10 mouse cellular contexts compared by ENCODE assay signal in genomic region chr16:11370132-11370544, GRCm38 (mm10). TPM values are rescaled to one million over a fixed set of nuclear protein-coding genes. Genes with fewer than 3 reads are reported as not detected.
A peak's percentile ranks its signal among the peaks of the same experiment; 100 is the strongest.
DNase-seq lines count a peak whose midpoint lies in the region; ATAC-seq and TF ChIP-seq lines count a peak whose summit lies in the region.
"Had no signal": no experiment of that assay in that cellular context is flagged by ENCODE, and none has a peak within 500 bp of the region (broad histone marks: within the 10 kb centered on the region; RNA-seq: fewer than 3 reads in every experiment).

No protein-coding gene starts in this region.

- H3K36me3 ChIP-seq in intestine, embryonic 15.5 days: no peaks in the 10 kb centered on the region
- H3K36me3 ChIP-seq in midbrain, postnatal 0 days (ENCODE audit: insufficient read depth, low read length): peaks cover 8% of the 10 kb centered on the region; the same call in 1 of the 2 replicates

- intact Hi-C loops in left cerebral cortex, postnatal 10 days (cut with DNase I): no loop called here

- no peaks in the 10 kb centered on the region for H3K27me3 ChIP-seq in intestine, embryonic 15.5 days (replicated peaks)
- no peaks in the 10 kb centered on the region for H3K27me3 ChIP-seq in midbrain, postnatal 0 days (ENCODE audit: insufficient read depth, low read length)

- H3K4me3 ChIP-seq in intestine, embryonic 15.5 days (replicated peaks): no peak overlapping the region
- H3K4me3 ChIP-seq in midbrain, postnatal 0 days (ENCODE audit: low read depth, low read length): no peak overlapping the region

- no peak overlapping the region for H3K4me2 ChIP-seq in intestine, embryonic 15.5 days (replicated peaks)
- H3K4me2 ChIP-seq in midbrain, postnatal 0 days (ENCODE audit: low read depth, low read length, poor library complexity, severe bottlenecking): no peak overlapping the region

- peak; percentile 51 to 57 for DNase-seq in cerebellum, postnatal 14 days
- DNase-seq in ovary, postnatal 36 days (ENCODE audit: low spot score): peak; percentile 27
- DNase-seq in ovary, postnatal 10 days (ENCODE audit: low spot score): no peak
- peak; percentile 70 for DNase-seq in midbrain, postnatal 0 days (ENCODE audit: low spot score)
- DNase-seq in left cerebral cortex, postnatal 10 days (ENCODE audit: extremely low spot score in 1 of 2, low spot score in 2 of 2): no peak

- H3K9me3 ChIP-seq in intestine, embryonic 15.5 days: no peaks in the 10 kb centered on the region
- H3K9me3 ChIP-seq in midbrain, postnatal 0 days (ENCODE audit: low read length): no peaks in the 10 kb centered on the region

- no peak overlapping the region for H3K27ac ChIP-seq in intestine, embryonic 15.5 days
- no peak overlapping the region for H3K27ac ChIP-seq in midbrain, postnatal 0 days (ENCODE audit: low read depth, low read length)

- no peak overlapping the region for H3K9ac ChIP-seq in intestine, embryonic 15.5 days
- 0 out of 2 replicates have a peak overlapping the region, but pooled peaks have one; percentile 13 for H3K9ac ChIP-seq in midbrain, postnatal 0 days (replicated peaks; ENCODE audit: low read length, poor library complexity, severe bottlenecking)

- 58% methylated on average over 7 of the region's 7 CpGs for WGBS in intestine, embryonic 15.5 days
- 42% methylated on average over 7 of the region's 7 CpGs for WGBS in midbrain, postnatal 0 days

- no peak for TF ChIP-seq CTCF in midbrain, postnatal 0 days (IDR thresholded peaks at IDR 0.05)

- peaks cover 8% of the 10 kb centered on the region for H3K4me1 ChIP-seq in intestine, embryonic 15.5 days (replicated peaks)
- 0 out of 2 replicates have a peak, but pooled peaks cover 3% of the 10 kb centered on the region for H3K4me1 ChIP-seq in midbrain, postnatal 0 days (ENCODE audit: insufficient read depth, low read length)

- no peak for ATAC-seq in cerebellum, adult (ENCODE audit: insufficient number of reproducible peaks, low FRiP score, low TSS enrichment)
- 0 out of 2 replicates have a peak, but pooled peaks have one; percentile 28 for ATAC-seq in intestine, embryonic 15.5 days
- no peak for ATAC-seq in midbrain, postnatal 0 days (ENCODE audit: low FRiP score)
- no peak for ATAC-seq in frontal cortex, adult (ENCODE audit: low TSS enrichment)

RNA-seq across cellular contexts. Expression of gene Snx29, which starts 47.4 kb away (rescaled TPM):
- 5.7 and 7.8 TPM in 2 replicates for polyA plus RNA-seq in intestine, embryonic 15.5 days (2015; fragmentation: Nextera tagmentation; extraction: Ambion mirVana)
- 22.8 and 30.8 TPM in 2 replicates for total RNA-seq in midbrain, postnatal 0 days (2014; rRNA removed)
- polyA plus RNA-seq in midbrain, postnatal 0 days (2015; fragmentation: Nextera tagmentation; extraction: Ambion mirVana): 6.6 and 7.0 TPM in 2 replicates
- 10 to 100 TPM; 32.1 to 33.4 TPM for total RNA-seq in left cerebral cortex, postnatal 10 days (2021)

RNA-seq across cellular contexts. Expression of gene Tnfrsf17, which starts 56.5 kb away (rescaled TPM):
- not detected in 2 replicates for polyA plus RNA-seq in intestine, embryonic 15.5 days (2015; fragmentation: Nextera tagmentation; extraction: Ambion mirVana)
- not detected in 2 replicates for total RNA-seq in midbrain, postnatal 0 days (2014; rRNA removed)
- polyA plus RNA-seq in midbrain, postnatal 0 days (2015; fragmentation: Nextera tagmentation; extraction: Ambion mirVana): 0.20 and 0.21 TPM in 2 replicates
- total RNA-seq in left cerebral cortex, postnatal 10 days (2021): under 1 TPM; 0.58 to 0.61 TPM
- polyA plus RNA-seq: embryonic facial prominence, embryonic 11.5 days; liver, embryonic 16.5 days had no signal

Comparison
In these comparisons a context has a peak if more than half of its experiments do, and no peak if none do; other contexts are left out.
1. DNase-seq: peak in cerebellum, postnatal 14 days (2 of 2), ovary, postnatal 36 days (single experiment) and midbrain, postnatal 0 days (single experiment); none in ovary, postnatal 10 days (single experiment) and left cerebral cortex, postnatal 10 days (0 of 2).